Mouse (Mus musculus): ENCODE data around the gene Nacc1.

The Nacc1 gene

DNA sequence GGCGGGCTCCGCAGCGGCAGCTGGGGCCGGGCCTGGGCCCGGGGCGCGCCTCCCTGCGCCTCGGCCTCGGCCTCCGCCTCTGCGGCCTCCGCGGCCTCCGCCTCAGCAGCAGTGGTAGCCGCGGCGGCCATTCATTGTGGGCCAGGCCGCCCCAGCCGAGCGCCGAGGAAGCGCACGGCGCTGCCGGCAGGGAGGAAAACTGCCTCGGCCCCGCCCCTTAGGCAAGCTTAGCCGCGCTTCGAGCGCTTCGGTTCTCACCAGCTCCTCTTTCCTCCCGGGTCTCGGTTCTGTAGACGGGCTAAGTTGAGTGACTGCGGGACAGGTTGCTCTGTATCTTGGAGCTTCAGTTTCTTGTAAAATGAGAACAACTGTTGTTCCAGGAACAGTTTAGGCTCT lies at the start of gene Nacc1:
Gene Nacc1, minus strand, starts transcription at position 158 of the 396 bp plus-strand sequence.
- peak; percentile 82 for DNase-seq (ENCODE audit: low spot score)

- no peak for DNase-seq (ENCODE audit: low spot score)
Measured at GRCm38 (mm10) chr8:84736521-84736920, 48.9 kb upstream of the Nacc1 start.

- DNase-seq (ENCODE audit: low spot score): no peak
Measured at GRCm38 (mm10) chr8:84735597-84735996, 47.9 kb upstream of the Nacc1 start.

- no peak for DNase-seq (ENCODE audit: low spot score)
Measured at GRCm38 (mm10) chr8:84734680-84735079, 47.0 kb upstream of the Nacc1 start.

DNA sequence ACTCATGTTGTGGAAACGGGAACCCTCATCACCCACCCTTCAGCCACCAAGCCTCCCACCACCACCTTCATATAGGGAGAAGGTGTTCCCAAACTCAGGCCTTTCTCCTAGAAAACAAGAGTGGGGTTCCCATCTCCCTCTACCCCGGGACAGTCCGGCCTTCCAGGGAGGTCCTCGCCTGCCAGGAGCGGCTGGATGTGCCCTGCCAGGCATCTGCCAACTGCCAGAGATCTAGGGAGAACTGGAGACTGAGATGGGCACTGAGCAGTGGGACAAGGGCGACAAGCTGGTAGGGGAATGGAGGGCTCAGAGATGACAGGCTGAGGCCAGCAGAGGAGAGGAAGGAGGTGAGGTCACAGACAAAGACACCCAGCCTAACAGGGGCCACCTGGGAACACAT lies 46.3 kb upstream of the Nacc1 start:
- DNase-seq (ENCODE audit: low spot score): no peak

GRCm38 (mm10) chr8:84732996-84733395 lies 45.3 kb upstream of the Nacc1 start:
- no peak for DNase-seq (ENCODE audit: low spot score)

GRCm38 (mm10) chr8:84732545-84732944 lies 44.9 kb upstream of the Nacc1 start:
- DNase-seq (ENCODE audit: low spot score): no peak

GRCm38 (mm10) chr8:84731371-84732177 lies 43.9 kb upstream of the Nacc1 start:
- DNase-seq (ENCODE audit: low spot score): no peak

DNA sequence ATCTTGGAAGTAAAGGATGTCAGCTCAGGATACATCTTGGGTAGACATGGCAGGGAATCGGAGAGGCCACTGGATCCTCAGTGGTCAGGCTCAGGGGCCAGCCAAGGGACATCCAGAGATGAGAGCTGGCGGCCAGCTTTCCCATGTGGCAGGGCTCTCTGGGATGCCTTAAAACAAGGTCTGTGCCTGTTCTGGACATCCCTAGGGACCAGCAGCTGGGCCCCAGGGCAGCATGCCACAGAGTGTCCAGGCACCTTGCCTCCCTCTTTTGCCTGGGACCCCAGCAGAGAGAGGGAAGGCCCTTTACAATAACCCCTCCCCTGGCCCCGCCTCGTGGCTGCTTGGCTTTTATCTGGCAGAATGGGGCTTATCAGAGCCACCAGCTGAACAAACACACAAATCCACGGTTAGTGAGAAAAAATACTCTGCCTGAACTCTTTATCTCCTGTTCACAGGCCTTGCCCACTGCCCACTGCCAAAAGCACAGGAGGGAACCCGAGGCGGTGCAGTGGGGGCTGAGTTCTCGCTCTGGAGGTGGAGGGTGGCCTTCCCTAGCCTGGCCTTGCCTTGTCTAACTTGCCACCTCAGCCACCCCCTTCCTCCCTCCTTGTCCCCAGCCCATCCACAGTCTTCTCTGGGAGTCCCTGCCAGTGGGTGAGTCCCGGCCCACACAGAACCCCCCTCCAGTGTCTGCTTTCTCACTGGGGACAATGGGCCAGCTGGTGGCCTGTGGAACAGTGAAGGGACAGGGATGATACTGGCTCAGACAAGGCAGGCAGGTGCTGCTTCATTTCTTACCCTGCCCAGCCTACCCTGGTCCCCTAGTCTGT lies 43.1 kb upstream of the Nacc1 start:
- peak; percentile 91 for DNase-seq (ENCODE audit: low spot score)

GRCm38 (mm10) chr8:84729921-84730362 lies 42.3 kb upstream of the Nacc1 start:
- no peak for DNase-seq (ENCODE audit: low spot score)

DNA sequence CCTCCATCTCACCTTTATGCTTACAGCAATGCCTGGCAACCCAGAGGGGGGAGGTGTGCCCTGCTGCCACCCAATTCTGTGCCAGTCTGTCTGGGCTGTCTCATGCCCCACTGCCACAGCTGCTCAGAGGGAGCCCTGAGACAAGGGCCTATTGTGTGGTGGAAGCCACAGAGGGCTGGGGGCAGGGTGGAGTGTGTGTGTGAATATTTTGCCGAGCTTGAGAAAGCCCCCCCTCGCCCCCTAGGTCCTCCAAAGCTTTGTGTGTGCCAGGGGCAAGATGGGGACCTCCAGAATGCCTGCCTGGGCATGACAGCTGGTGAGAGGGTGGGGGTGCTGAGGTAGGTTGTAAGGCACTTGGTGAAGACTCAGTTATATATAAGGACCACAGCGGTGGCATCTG lies 40.8 kb upstream of the Nacc1 start:
- DNase-seq (ENCODE audit: low spot score): no peak

DNA sequence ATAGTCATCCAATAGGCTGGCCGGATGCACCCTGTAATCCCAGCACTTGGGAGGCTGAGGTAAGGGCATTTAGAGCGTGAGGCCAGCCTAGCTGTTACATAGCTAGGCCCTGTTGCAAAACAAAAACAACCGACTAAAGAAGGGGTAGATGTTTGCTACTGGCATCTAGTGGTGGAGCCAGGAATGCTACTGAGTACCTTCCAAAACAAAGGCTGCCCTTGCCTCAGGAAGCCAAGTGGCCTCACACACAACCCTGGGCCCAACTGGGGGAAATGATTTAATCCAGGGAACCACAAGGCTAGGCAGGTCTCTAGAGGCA lies 38.2 kb upstream of the Nacc1 start:
- no peak for DNase-seq (ENCODE audit: low spot score)

- DNase-seq (ENCODE audit: low spot score): no peak
Measured at GRCm38 (mm10) chr8:84725246-84725940, 37.7 kb upstream of the Nacc1 start.

DNA sequence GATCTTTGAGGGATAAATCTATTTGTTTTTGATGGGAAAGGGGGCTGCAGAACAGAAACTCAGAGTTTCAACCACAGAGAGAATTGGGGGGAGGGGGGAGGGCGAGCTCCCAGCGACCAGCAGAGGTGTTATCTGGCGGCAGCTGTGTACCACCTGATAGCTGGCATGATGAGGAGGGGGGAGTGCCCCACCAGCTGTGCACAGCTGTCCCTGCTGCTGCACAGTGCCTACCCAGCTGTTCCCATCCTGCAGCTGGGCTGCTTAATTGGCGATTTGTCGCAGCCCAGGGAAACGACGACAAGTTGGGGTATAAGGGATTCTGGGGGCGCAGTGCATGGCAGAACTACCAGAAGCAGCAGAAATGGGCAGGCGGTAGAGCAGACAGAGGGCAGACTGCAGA lies 37.0 kb upstream of the Nacc1 start:
- DNase-seq (ENCODE audit: low spot score): no peak

DNA sequence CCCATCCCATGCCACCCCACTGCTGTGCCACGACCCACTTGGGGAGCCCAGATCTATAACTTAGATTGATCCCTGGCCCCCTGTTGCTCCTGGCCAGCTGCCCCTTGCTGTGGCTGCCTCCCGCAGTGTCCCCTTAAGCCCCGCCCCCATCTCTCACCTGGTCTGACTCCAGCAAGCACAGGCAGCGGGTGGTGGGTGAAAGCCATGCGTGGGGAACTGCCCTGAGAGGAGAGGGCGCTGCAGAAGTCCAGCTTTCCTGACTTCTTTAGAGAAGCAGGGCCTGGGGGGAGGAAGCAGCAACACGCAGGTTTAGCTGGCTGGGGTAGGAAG lies 35.9 kb upstream of the Nacc1 start:
- DNase-seq (ENCODE audit: low spot score): no peak

DNA sequence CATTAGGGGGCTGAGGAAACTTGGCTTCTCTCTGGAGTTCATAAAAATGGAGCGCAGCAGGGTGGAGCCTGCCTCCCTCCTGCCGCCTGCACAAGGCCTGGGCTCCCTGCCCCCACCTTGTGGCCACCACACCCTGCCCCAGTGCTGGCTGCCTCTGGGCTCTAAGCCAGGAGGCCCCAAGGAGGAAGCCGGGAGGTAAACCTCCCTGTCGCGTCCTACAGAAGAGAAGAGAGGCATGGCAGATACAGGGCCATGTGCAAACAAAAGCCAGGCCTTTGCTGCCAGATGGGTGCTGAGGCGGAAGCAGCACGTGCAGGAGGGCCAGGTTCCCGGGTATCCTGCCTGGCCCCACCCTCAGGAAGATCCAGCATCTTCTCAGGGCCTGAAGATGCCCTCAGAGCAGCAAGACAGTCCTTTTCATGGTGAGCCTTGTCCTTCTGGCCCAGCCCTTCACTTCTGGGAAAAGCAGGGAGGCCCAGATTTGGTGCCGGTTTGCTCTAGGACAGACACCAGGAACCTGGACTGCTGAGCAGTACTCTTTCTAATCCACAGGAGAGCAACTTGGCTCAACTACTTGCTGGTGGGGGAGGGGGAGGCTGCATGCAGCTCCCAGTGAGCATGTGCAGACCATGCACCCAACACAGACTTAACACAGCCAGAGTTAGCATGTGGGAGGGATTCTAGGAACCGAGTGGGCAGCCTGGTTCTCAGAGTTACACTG lies 35.3 kb upstream of the Nacc1 start, which contains the start of gene G430095P16Rik:
Gene G430095P16Rik, plus strand, starts transcription at position 158 of the 721 bp plus-strand sequence.
- DNase-seq (ENCODE audit: low spot score): peak; percentile 81

DNA sequence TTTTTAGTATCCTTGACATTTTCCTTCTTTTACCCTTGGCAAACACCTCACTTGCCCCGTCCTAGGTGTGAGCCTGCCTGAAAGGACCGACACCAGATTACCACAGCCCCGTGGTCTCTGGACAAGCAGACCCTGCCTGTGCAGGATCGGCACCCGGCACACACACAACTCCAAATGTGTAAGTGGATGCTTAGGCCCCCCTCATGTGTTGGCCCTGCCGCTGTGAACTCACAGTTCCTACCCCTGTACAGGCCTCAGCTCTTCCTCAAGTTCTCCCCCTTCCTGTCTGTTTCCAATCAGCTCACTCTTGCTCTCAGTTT lies 34.8 kb upstream of the Nacc1 start:
- DNase-seq (ENCODE audit: low spot score): no peak

GRCm38 (mm10) chr8:84718959-84719690 lies 31.5 kb upstream of the Nacc1 start:
- no peak for DNase-seq (ENCODE audit: low spot score)

- DNase-seq (ENCODE audit: low spot score): no peak
Measured at GRCm38 (mm10) chr8:84718476-84718875, 30.8 kb upstream of the Nacc1 start.

DNA sequence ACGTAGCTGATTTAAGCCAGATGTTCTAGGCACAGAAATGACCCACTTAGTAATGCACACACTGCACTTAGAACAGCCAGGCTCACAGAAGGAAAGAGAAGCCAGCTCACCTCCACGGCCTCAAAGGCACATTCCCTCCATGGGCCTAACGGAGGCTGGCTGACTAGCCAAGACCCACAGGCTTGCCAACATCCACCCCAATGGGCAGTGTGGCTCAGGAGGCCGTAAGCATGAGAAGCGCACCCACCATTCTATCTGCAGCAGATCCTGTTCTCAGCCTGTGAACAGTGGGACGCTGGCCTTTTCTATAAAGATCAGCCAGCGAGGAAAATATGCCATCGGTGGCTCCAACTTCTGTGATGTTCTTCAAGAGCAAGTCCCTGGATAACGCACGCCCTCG lies 29.1 kb upstream of the Nacc1 start:
- no peak for DNase-seq (ENCODE audit: low spot score)

DNA sequence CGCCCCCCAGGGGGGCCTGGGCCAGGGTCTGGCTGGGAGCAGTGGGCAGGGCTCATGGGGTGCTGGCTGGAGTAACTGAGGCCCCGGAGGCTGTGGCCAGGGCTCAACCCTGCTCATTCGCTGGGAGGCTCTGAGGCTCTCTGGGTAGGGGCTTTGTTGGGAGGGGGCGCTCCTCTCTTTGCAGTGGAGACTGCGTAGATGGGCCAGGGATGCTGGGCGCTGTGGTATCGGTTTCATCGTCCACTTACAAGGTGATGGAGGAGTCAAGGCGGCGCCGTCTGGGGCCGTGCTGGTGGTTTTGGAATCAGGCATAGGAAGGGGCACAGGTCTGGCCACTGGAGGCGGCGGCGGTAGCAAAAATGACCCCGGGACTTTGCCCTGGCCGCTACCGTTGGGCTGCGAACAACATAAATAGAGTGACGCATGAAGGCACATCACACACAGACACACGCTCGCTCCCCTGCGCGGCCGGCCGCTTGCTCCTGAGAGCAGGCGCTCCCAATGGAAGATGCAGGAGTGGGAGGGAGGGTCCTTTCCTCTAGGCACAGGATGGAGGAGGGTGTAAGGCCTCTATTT lies 28.3 kb upstream of the Nacc1 start:
- no peak for DNase-seq (ENCODE audit: low spot score)
